Mouse (Mus musculus): ENCODE results near the gene Slc7a9. TPM values are rescaled to one million over a fixed set of nuclear protein-coding genes. Genes with fewer than 3 reads are reported as not detected.
A peak's percentile ranks its signal among the peaks of the same experiment; 100 is the strongest.

Gene Slc7a9
- polyA plus RNA-seq, 1 experiment from 2014 or later, result not detected

GRCm38 (mm10) chr7:35486553-35486952, 38.0 kb downstream of the Slc7a9 start:
- H3K36me3 ChIP-seq (ENCODE audit: control insufficient read depth, insufficient read depth, low read length), result no peaks in the 10 kb centered on the region
- H3K9ac ChIP-seq (ENCODE audit: low read length), result no peak overlapping the region
- ATAC-seq (ENCODE audit: insufficient read depth, low FRiP score, low TSS enrichment) (no peak), DNase-seq (ENCODE audit: low spot score) (no peak)
- no peak overlapping the region for H3K27ac ChIP-seq (ENCODE audit: low read depth, low read length)
- 86% methylated on average over 8 of the region's 8 CpGs for WGBS
- H3K4me3 ChIP-seq (ENCODE audit: low read depth, low read length), result no peak overlapping the region
- no peak overlapping the region for H3K4me2 ChIP-seq (ENCODE audit: low read depth)
- H3K9me3 ChIP-seq (ENCODE audit: control insufficient read depth, low read length), result no peaks in the 10 kb centered on the region
- H3K4me1 ChIP-seq (ENCODE audit: control insufficient read depth, insufficient read depth, low read length), result no peaks in the 10 kb centered on the region
- no peaks in the 10 kb centered on the region for H3K27me3 ChIP-seq (ENCODE audit: control insufficient read depth, insufficient read depth, low read length)

GRCm38 (mm10) chr7:35490186-35490585, 41.6 kb downstream of the Slc7a9 start:
- H3K9me3 ChIP-seq (ENCODE audit: control insufficient read depth, low read length), result no peaks in the 10 kb centered on the region
- H3K27me3 ChIP-seq (ENCODE audit: control insufficient read depth, insufficient read depth, low read length), result no peaks in the 10 kb centered on the region
- no peak for DNase-seq (ENCODE audit: low spot score)
- H3K4me3 ChIP-seq (ENCODE audit: low read depth, low read length), result no peak overlapping the region
- ATAC-seq (ENCODE audit: insufficient read depth, low FRiP score, low TSS enrichment), result no peak
- no peak overlapping the region for H3K9ac ChIP-seq (ENCODE audit: low read length)
- no peak overlapping the region for H3K27ac ChIP-seq (ENCODE audit: low read depth, low read length)
- WGBS, result 89% methylated on average over 2 of the region's 2 CpGs
- H3K4me2 ChIP-seq (ENCODE audit: low read depth), result no peak overlapping the region
- no peaks in the 10 kb centered on the region for H3K36me3 ChIP-seq (ENCODE audit: control insufficient read depth, insufficient read depth, low read length)
- H3K4me1 ChIP-seq (ENCODE audit: control insufficient read depth, insufficient read depth, low read length), result no peaks in the 10 kb centered on the region

GRCm38 (mm10) chr7:35491005-35491404, 42.4 kb downstream of the Slc7a9 start:
- WGBS, result 90% methylated on average over 1 of the region's 1 CpGs
- H3K9ac ChIP-seq (ENCODE audit: low read length), result no peak overlapping the region
- DNase-seq (ENCODE audit: low spot score) (no peak), ATAC-seq (ENCODE audit: insufficient read depth, low FRiP score, low TSS enrichment) (no peak)
- no peak overlapping the region for H3K4me3 ChIP-seq (ENCODE audit: low read depth, low read length)
- no peak overlapping the region for H3K4me2 ChIP-seq (ENCODE audit: low read depth)
- H3K27ac ChIP-seq (ENCODE audit: low read depth, low read length), result no peak overlapping the region
- H3K36me3 ChIP-seq (ENCODE audit: control insufficient read depth, insufficient read depth, low read length), result no peaks in the 10 kb centered on the region
- no peaks in the 10 kb centered on the region for H3K4me1 ChIP-seq (ENCODE audit: control insufficient read depth, insufficient read depth, low read length)
- H3K27me3 ChIP-seq (ENCODE audit: control insufficient read depth, insufficient read depth, low read length), result no peaks in the 10 kb centered on the region
- no peaks in the 10 kb centered on the region for H3K9me3 ChIP-seq (ENCODE audit: control insufficient read depth, low read length)

GRCm38 (mm10) chr7:35497516-35497915, 48.9 kb downstream of the Slc7a9 start:
- Histone ChIP-seq H3K27ac (ENCODE audit: low read depth, low read length) (no peak overlapping the region), H3K9me3 (ENCODE audit: control insufficient read depth, low read length) (no peaks in the 10 kb centered on the region), H3K9ac (ENCODE audit: low read length) (no peak overlapping the region), H3K4me3 (ENCODE audit: low read depth, low read length) (no peak overlapping the region), H3K4me1 (ENCODE audit: control insufficient read depth, insufficient read depth, low read length) (no peaks in the 10 kb centered on the region), H3K27me3 (ENCODE audit: control insufficient read depth, insufficient read depth, low read length) (no peaks in the 10 kb centered on the region), H3K36me3 (ENCODE audit: control insufficient read depth, insufficient read depth, low read length) (no peaks in the 10 kb centered on the region), H3K4me2 (ENCODE audit: low read depth) (no peak overlapping the region)
- DNase-seq (ENCODE audit: low spot score), result no peak
- 95% methylated on average over 2 of the region's 2 CpGs for WGBS
- ATAC-seq (ENCODE audit: insufficient read depth, low FRiP score, low TSS enrichment), result no peak

GRCm38 (mm10) chr7:35501995-35502394, 53.4 kb downstream of the Slc7a9 start:
- H3K36me3 ChIP-seq (ENCODE audit: control insufficient read depth, insufficient read depth, low read length), result no peaks in the 10 kb centered on the region
- peak; percentile 45 for DNase-seq (ENCODE audit: low spot score)
- no peaks in the 10 kb centered on the region for H3K9me3 ChIP-seq (ENCODE audit: control insufficient read depth, low read length)
- no peaks in the 10 kb centered on the region for H3K27me3 ChIP-seq (ENCODE audit: control insufficient read depth, insufficient read depth, low read length)
- no peaks in the 10 kb centered on the region for H3K4me1 ChIP-seq (ENCODE audit: control insufficient read depth, insufficient read depth, low read length)
- ATAC-seq (ENCODE audit: insufficient read depth, low FRiP score, low TSS enrichment), result no peak
- no peak overlapping the region for H3K4me3 ChIP-seq (ENCODE audit: low read depth, low read length)
- H3K4me2 ChIP-seq (ENCODE audit: low read depth), result no peak overlapping the region
- H3K9ac ChIP-seq (ENCODE audit: low read length), result no peak overlapping the region
- WGBS, result 23% methylated on average over 4 of the region's 4 CpGs
- no peak overlapping the region for H3K27ac ChIP-seq (ENCODE audit: low read depth, low read length)

Other genes starting within 250 kb of the Slc7a9 start
- 18.7 and 21.6 TPM in 2 replicates for gene Lrp3, start 233.3 kb upstream of the Slc7a9 start, polyA plus RNA-seq (2014; fragmentation: Nextera tagmentation; extraction: Ambion mirVana)
- gene Gpatch1, start 130.4 kb upstream of the Slc7a9 start, polyA plus RNA-seq (2014; fragmentation: Nextera tagmentation; extraction: Ambion mirVana), result 20.0 and 21.4 TPM in 2 replicates
- gene Rhpn2, start 114.6 kb upstream of the Slc7a9 start, polyA plus RNA-seq (2014; fragmentation: Nextera tagmentation; extraction: Ambion mirVana), result 3.3 and 3.6 TPM in 2 replicates
- gene Faap24, start 52.0 kb upstream of the Slc7a9 start, polyA plus RNA-seq (2014; fragmentation: Nextera tagmentation; extraction: Ambion mirVana), result 19.9 and 22.4 TPM in 2 replicates
- gene Cep89, start 51.8 kb upstream of the Slc7a9 start, polyA plus RNA-seq (2014; fragmentation: Nextera tagmentation; extraction: Ambion mirVana), result 39.3 and 40.8 TPM in 2 replicates
- 0.11 TPM in 1 of 2 replicates, not detected in the other for gene Tdrd12, start 88.9 kb downstream of the Slc7a9 start, polyA plus RNA-seq (2014; fragmentation: Nextera tagmentation; extraction: Ambion mirVana)
- gene Nudt19, start 107.5 kb downstream of the Slc7a9 start, polyA plus RNA-seq (2014; fragmentation: Nextera tagmentation; extraction: Ambion mirVana), result 47.2 and 47.8 TPM in 2 replicates
- gene Rgs9bp, start 136.8 kb downstream of the Slc7a9 start, polyA plus RNA-seq (2014; fragmentation: Nextera tagmentation; extraction: Ambion mirVana), result 0.18 and 0.24 TPM in 2 replicates
- gene Ankrd27, start 137.4 kb downstream of the Slc7a9 start, polyA plus RNA-seq (2014; fragmentation: Nextera tagmentation; extraction: Ambion mirVana), result 28.0 and 28.2 TPM in 2 replicates
- gene Pdcd5, start 198.7 kb downstream of the Slc7a9 start, polyA plus RNA-seq (2014; fragmentation: Nextera tagmentation; extraction: Ambion mirVana), result 272 and 275 TPM in 2 replicates